Mouse (Mus musculus) urinary bladder, postnatal 25 days (tissue): ENCODE measurements around the gene Slc24a2.

Experiments used
- DNase-seq: peaks from one replicate; pipeline ENCODE4 v3.0.0; 2022; ENCODE audit warnings: low spot score

The Slc24a2 gene

DNA sequence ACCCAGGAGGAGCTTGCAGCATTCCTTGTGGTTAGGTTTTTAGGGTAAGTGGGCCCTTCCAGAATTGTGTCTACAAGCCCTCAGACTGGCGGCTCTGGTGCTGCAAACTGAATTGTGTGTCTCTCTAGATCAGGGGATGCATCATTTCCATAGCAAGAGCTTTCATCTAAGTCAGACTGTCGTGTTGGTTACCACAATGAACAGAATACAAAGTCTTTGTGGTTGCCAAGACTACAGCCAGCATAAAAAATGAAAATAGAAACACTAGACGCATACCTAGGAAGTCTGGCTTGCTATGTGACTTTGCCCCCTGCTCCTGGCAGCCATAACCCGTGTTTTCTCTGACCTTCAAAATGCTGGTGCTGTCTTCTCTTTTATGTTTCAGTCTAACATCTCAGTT is 114.6 kb downstream of the Slc24a2 start:
- no peak for DNase-seq

- DNase-seq: no peak
These were observed 120.8 kb downstream of the Slc24a2 start for GRCm38 (mm10) chr4:87109331-87110059.

- no peak for DNase-seq
These were observed 129.3 kb downstream of the Slc24a2 start for GRCm38 (mm10) chr4:87100936-87101335.

- no peak for DNase-seq
These were observed 134.1 kb downstream of the Slc24a2 start for GRCm38 (mm10) chr4:87096186-87096585.

DNA sequence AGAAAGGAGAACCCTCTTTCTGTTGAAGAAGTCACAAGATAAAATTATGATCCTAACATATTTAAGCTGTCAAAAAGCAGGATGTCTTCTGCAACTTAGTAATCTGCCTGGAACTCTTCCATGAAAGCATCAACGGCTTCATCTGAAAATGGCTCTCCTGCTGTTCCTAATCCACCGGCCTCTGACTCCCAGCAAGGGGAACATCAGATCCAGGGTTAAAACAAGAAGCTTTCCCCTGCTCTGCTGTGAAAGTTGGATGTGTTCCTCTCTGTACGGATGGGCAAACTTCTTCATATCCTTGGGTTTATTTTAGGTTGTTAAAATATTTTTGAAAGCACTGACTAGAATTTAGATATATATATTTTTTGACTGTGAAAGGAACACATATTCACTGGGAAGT is 136.7 kb downstream of the Slc24a2 start:
- DNase-seq: no peak

GRCm38 (mm10) chr4:87090841-87091240 is 139.4 kb downstream of the Slc24a2 start:
- no peak for DNase-seq

DNA sequence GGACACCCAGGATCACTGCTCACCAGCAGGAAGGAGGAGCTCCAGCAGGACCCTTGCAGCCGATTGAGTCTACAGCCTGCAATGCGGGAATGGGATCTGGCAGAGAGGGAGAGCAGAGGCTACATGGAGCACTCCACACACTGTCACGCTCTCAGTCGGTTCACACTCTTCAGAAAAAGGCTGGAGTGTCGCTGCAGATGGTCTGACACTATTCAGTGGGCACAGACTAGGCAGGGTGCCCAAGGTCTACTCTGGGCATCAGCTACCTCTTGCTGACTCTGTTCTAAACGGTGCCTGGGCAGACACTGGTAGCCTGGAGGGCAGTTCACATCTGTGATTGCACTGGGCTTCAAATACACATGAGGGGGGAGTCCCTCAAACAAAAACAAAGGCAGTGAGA is 141.6 kb downstream of the Slc24a2 start:
- no peak for DNase-seq

GRCm38 (mm10) chr4:87087597-87087996 is 142.7 kb downstream of the Slc24a2 start:
- no peak for DNase-seq

GRCm38 (mm10) chr4:87086933-87087577 is 143.2 kb downstream of the Slc24a2 start:
- peak; percentile 3 for DNase-seq

- no peak for DNase-seq
These were observed 149.0 kb downstream of the Slc24a2 start for GRCm38 (mm10) chr4:87081321-87081720.

GRCm38 (mm10) chr4:87079305-87079704 is 151.0 kb downstream of the Slc24a2 start:
- no peak for DNase-seq

DNA sequence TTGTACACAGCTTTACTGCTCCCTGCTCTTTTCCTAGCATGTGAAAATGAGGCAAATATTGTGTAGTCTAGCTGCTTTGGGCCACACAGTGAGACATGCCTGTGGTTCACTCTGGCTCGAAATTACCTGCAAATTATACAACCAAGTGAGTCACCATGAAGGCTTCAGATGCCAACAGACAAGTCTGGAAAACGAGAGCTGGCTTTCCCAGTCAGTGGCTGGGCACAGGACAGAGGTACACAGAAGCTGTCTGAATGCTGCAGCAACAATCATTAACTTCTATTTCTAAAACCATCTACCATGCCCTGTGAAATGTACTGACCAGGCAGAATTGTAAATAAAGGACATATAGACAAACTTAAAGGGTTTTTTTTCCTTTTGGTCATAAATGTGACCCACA is 151.6 kb downstream of the Slc24a2 start:
- no peak for DNase-seq

DNA sequence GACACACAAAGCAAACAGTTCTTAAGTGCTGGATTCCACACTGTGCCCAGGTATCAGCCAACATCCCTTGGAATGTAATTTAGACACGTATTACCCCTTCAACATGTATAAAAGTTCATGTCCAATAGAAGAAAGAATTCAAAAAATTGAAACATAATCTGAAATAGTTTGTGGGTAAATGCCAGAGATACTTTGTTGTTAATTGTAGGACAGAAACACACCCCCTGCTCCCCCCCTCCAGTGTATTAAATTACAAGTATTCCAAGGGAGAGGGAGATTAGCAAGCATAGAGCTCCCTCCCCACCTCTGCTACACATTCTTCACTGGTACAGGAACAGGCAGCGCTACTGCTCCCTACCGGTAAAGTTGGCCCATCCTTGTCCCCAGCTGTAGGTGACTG is 154.5 kb downstream of the Slc24a2 start:
- DNase-seq: no peak

- no peak for DNase-seq
These were observed 162.2 kb downstream of the Slc24a2 start for GRCm38 (mm10) chr4:87068121-87068520.

GRCm38 (mm10) chr4:87065227-87065626 is 165.1 kb downstream of the Slc24a2 start:
- DNase-seq: no peak

DNA sequence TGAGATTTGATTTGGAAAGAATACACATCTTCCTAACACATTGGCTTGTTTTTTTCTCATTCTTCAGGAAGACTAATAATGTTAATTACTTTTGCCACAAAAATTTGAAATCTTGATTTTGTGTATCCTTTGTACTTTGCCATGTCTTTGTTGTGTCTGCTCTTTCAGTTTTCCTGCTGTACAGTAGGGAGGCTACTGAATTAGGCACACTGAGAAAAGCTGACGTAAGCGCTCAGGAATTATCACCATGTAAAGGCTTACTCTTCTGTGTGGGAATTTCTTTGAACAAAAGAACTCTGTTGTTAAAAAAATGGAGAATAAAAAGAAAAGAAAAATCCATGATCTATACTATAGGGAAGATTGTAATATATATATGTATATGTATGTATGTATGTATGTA is 165.7 kb downstream of the Slc24a2 start:
- no peak for DNase-seq

DNA sequence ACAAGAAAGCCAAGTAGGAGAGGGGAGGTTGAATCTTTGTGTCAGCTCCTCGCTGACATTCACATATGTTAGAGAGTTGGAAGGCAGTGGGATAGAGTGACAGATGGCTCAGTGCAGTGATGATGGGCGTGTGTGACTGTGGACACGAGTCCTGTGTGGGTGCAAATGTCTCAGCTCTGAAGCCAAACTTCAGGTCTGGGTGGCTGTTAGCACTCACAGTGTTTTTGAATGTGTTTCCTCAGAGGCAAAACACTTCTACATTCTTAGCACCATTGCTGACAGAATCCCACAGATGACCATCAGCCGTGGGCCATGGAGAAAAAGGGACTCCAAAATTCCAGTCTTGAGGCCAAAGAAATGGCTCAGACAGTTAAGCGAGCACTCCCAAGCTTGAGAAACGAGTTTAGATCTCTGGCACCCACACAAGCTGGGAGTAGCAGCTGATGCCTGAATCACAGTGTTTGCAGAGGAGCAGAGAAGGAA is 167.5 kb downstream of the Slc24a2 start:
- no peak for DNase-seq

DNA sequence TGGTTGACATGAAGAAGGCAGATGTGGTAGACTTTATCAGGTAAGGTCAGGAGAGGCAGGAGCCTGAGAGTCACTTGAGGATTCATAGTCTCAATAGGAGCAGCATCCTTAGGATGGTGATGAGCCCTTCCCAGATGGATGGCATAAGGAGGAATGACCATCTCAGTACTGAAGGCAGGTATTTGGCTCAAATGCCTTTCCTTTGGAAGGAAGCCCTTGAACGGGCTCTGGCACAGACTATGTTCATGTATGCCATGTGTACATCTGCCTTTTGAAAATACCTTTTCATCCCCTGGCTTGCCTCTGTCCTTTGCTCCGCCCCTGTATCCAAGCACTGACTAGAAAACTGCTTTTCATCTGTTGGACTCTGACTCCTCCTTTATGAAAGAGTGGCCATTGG is 168.6 kb downstream of the Slc24a2 start:
- DNase-seq: no peak

DNA sequence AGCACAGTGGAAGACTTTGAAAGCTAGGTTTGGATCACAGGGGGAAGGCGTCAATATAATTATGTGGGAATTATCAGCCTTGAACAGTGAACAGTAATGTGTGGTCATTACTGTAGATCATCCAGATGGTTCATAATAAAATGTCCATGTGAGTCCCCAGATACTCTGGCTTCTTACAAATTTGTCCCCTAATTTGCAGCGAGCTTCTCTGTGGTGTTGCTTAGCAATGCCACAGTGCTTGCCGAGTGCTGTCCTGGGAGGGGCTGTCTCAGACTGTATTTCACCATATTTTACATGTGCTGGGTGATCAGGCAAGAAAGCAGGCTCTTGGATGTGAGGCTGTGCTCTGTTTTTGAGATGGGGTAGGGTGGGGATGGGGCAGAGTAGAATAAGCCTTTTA is 172.7 kb downstream of the Slc24a2 start:
- DNase-seq: no peak

- no peak for DNase-seq
These were observed 174.5 kb downstream of the Slc24a2 start for GRCm38 (mm10) chr4:87055768-87056167.

DNA sequence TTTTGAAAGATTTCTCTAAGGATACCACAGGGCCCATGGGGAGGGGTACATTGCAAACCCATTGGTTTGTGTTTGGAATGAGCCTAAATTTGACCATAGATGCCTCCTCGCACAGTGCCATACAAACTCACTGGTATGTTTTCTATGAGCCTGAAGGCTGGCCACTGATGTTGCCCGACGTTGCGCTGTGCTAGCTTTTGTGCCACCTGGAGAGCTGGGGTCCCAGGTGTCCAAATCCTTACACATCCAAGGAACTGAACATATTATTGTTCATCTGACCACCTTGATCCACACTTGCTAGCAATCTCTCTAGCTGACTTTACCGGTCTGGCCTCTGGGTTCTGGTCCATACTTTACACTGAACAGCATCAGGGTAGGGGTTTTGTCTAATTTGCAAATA is 177.4 kb downstream of the Slc24a2 start:
- no peak for DNase-seq

GRCm38 (mm10) chr4:87049061-87049460 is 181.2 kb downstream of the Slc24a2 start:
- DNase-seq: no peak

DNA sequence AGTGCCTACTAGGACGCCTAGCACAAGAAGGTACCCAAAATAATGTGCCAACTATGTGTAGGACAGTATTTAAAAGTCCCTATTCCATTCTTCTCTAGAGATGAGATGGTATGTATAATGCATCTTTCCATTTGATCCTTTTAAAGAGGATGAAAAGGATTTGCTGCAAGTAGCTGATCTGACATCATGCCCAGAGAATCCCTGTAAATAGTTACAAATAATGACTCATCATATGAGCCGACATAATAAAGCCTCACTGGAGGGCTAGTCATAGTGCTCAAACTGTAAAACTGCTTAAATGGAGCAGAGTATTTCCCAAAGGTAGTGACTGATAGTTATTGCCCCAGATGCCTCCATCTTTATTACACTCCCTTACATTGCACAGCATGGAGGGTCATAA is 183.1 kb downstream of the Slc24a2 start:
- no peak for DNase-seq

GRCm38 (mm10) chr4:87043296-87043695 is 187.0 kb downstream of the Slc24a2 start:
- no peak for DNase-seq
